Mouse (Mus musculus) midbrain, postnatal 0 days (tissue): ENCODE results near the gene Sema4c. TPM values are rescaled to one million over a fixed set of nuclear protein-coding genes. Genes with fewer than 3 reads are reported as not detected.

Experiments used
- ATAC-seq: fragments of 200-750 bp; cut with Nextera tagmentation; 2 replicates; pipeline ENCODE4 v1.8.0; 2017; ENCODE audit warnings: moderate number of reproducible peaks, mild to moderate bottlenecking, moderate TSS enrichment, moderate library complexity; ENCODE audit not compliant: low FRiP score
- DNase-seq: peaks from one replicate; pipeline ENCODE4 v3.0.0-alpha.2; 2015; ENCODE audit warnings: low spot score
- H3K27ac ChIP-seq: fragments of 300-500 bp; sonication (generic); 2 replicates; pipeline ENCODE4 v1.5.1; 2014; ENCODE audit warnings: low read depth, mild to moderate bottlenecking, low read length, mixed read lengths
- H3K27me3 ChIP-seq: fragments of 300-500 bp; sonication (generic); 2 replicates; pipeline ENCODE4 v1.6.1; 2014; ENCODE audit warnings: low read length, control low read depth, mixed read lengths; ENCODE audit not compliant: insufficient read depth
- H3K36me3 ChIP-seq: fragments of 300-500 bp; sonication (generic); 2 replicates; pipeline ENCODE4 v1.6.1; 2014; ENCODE audit warnings: low read length, control low read depth, mixed read lengths; ENCODE audit not compliant: insufficient read depth
- H3K4me1 ChIP-seq: fragments of 300-500 bp; sonication (generic); 2 replicates; pipeline ENCODE4 v1.6.1; 2014; ENCODE audit warnings: mild to moderate bottlenecking, control low read depth, antibody characterized with exemption, low read length, mixed read lengths; ENCODE audit not compliant: insufficient read depth
- H3K4me2 ChIP-seq: fragments of 300-500 bp; sonication (generic); 2 replicates; pipeline ENCODE4 v1.6.1; 2014; ENCODE audit warnings: low read depth, mild to moderate bottlenecking, low read length, mixed read lengths; ENCODE audit not compliant: poor library complexity, severe bottlenecking
- H3K4me3 ChIP-seq: fragments of 300-500 bp; sonication (generic); 2 replicates; pipeline ENCODE4 v1.5.1; 2014; ENCODE audit warnings: low read depth, mild to moderate bottlenecking, low read length, moderate library complexity
- H3K9ac ChIP-seq: fragments of 300-500 bp; sonication (generic); replicated peaks from 2 replicates; pipeline ENCODE4 v1.6.1; 2014; ENCODE audit warnings: mild to moderate bottlenecking, low read length, moderate library complexity, mixed read lengths; ENCODE audit not compliant: poor library complexity, severe bottlenecking
- H3K9me3 ChIP-seq: fragments of 300-500 bp; sonication (generic); 2 replicates; pipeline ENCODE4 v1.6.1; 2016; ENCODE audit warnings: low read length, control low read depth
- CTCF ChIP-seq: IDR thresholded peaks from 2 replicates; pipeline ENCODE4 v1.5.1; 2016; ENCODE audit warnings: antibody characterized with exemption, mild to moderate bottlenecking
- WGBS: fragments of 180-500 bp; shearing (Covaris S2); extraction: QIAGEN DNeasy Blood & Tissue Kit; methylation state at CpG from one replicate; pipeline ENCODE4 v1.1.7; 2014; 5-methylcytosine and 5-hydroxymethylcytosine counted together
- microRNA-seq: library from miRNA; unstranded; fragments of <30 nt; microRNA quantifications from one replicate; pipeline ENCODE4, GENCODE M21; 2016; ENCODE audit warnings: borderline number of aligned reads
- polyA plus RNA-seq: library from polyadenylated mRNA; unstranded; fragments of >200 nt; fragmentation: Nextera tagmentation; extraction: Ambion mirVana; gene quantifications from 2 replicates; pipeline ENCODE4 v1.2.1, GENCODE M21; 2015
- total RNA-seq: library from RNA; depleted of rRNA; stranded (reverse); fragments of >200 nt; gene quantifications from 2 replicates; pipeline ENCODE4 v1.2.3, GENCODE M21; 2014; rRNA removed

The Sema4c gene
- total and polyA plus RNA-seq, 2 experiments from 2014 or later, result 18.0 to 30.0 TPM

DNA sequence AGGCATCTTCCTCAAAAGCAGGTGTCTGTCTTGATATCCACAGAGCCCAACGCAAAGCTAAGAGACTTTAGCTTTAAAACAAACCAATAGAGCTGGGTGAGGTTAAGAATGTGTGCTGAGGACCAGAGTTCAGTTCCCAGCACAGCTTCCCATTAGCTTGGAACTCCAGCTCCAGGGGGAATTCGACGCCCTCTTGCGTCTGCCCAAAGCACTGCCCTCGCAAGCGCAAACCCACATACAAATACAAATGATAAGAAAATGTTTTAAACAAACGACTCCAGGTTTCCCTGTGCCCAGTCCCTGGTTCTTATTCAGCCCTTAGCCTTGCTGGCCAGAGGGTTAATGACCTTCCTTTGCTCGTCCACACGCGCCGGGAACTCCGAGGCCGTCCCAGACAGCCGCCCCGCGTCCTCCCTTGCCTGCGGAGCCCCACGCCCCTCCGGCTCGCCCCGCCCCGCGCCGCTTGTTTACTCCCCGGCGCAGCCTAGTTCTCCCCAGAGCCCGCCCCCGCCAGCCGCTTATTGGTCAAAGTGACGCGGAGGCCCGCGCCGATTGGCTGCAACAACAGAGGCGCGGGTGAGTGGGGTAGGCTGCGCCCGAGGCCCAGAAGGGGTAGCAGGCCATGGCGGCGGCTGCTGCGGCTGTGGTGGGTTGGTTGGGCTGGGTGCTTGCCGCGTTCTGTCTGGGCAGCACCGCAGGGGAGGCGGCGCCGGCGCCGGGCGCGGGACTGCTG lies 46.7 kb downstream of the Sema4c start, which contains the start of gene Cnnm3:
Gene Cnnm3, plus strand, starts transcription at position 579 of the 733 bp plus-strand sequence.
- Histone ChIP-seq H3K27me3 (no peaks in the 10 kb centered on the region), H3K9me3 (no peaks in the 10 kb centered on the region), H3K4me1 (peaks cover 15% of the 10 kb centered on the region), H3K9ac (peak within 1 kb of the TSS; percentile 76), H3K36me3 (peaks cover 8% of the 10 kb centered on the region; the same call in 1 of the 2 replicates), H3K4me3 (peak within 1 kb of the TSS; percentile 91), H3K27ac (peak within 1 kb of the TSS; percentile 93), H3K4me2 (peak within 1 kb of the TSS; percentile 82)
- TF ChIP-seq CTCF, result peak; percentile 62
- WGBS, result 1% methylated on average over 50 of the region's 51 CpGs
- DNase-seq (peak; percentile 98), ATAC-seq (peak; percentile 97)

DNA sequence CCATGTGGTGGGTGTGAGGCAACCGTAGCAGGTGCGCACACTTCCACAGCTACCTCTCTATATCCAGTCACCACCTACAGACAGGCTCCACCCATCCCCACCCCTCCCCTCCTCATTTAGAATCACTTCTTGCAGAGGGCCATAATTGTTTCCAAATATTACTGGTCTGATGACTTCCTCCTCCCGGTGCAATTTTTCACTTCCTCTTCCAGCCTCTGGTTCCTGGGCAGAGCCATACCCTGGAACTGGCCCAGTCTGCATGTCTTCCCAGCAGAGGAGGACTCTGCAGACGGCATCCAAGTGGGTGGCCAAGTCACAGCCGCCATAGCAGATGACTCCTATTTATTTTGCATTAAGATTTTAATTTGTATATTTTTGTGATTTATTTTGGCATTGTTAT lies 49.9 kb downstream of the Sema4c start:
- Histone ChIP-seq H3K27ac (no peak overlapping the region), H3K4me2 (no peak overlapping the region), H3K4me1 (no peaks in the 10 kb centered on the region), H3K9me3 (no peaks in the 10 kb centered on the region), H3K9ac (no peak overlapping the region), H3K36me3 (peaks cover 14% of the 10 kb centered on the region; the same call in 1 of the 2 replicates), H3K27me3 (no peaks in the 10 kb centered on the region), H3K4me3 (no peak overlapping the region)
- no peak for DNase-seq
- WGBS, result 87% methylated on average over 5 of the region's 5 CpGs
- no peak for ATAC-seq
- TF ChIP-seq CTCF, result no peak

DNA sequence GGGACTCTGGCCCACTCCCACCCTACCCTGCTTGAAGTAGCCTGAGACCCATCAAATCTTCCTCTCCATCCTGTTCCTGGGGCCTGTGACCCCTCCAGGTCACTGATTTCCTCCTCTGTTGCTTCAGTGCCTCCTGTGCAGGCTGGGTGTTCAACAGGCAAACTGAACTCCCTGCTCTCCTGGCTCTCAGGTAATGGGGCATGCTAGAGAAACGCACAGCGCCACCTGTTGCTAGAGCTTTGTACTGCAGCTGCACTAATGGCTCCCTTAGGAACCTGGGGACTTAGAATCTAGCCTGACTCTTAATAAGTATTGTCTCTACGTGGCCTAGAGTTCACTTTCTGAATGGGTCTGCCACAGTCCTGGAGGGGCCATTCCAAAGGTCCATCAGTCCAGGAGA lies 56.9 kb downstream of the Sema4c start:
- DNase-seq (peak; percentile 81), ATAC-seq (peak; percentile 59; the same call in 1 of the 2 replicates)
- 4% methylated on average over 3 of the region's 3 CpGs for WGBS
- Histone ChIP-seq H3K4me2 (no peak overlapping the region), H3K9me3 (no peaks in the 10 kb centered on the region), H3K4me3 (no peak overlapping the region), H3K36me3 (peaks cover 30% of the 10 kb centered on the region), H3K9ac (no peak overlapping the region), H3K27me3 (no peaks in the 10 kb centered on the region), H3K4me1 (no peaks in the 10 kb centered on the region), H3K27ac (no peak overlapping the region)
- peak; percentile 92 for TF ChIP-seq CTCF

Small RNA genes lying within 50 kb of the gene (microRNA-seq; reads per million reads assigned to microRNA genes)
- not detected for gene Gm47280

Other genes starting within 250 kb of the Sema4c start
- 62.3 and 67.5 TPM in 2 replicates for gene Kansl3, start 189.2 kb downstream of the Sema4c start, total RNA-seq
- gene Kansl3, start 189.2 kb downstream of the Sema4c start, polyA plus RNA-seq, result 31.4 and 35.6 TPM in 2 replicates
- gene Fer1l5, start 186.1 kb downstream of the Sema4c start, total RNA-seq, result not detected in 2 replicates
- gene Fer1l5, start 186.1 kb downstream of the Sema4c start, polyA plus RNA-seq, result 1.0 and 1.3 TPM in 2 replicates
- gene Lman2l, start 113.1 kb downstream of the Sema4c start, total RNA-seq, result 25.9 and 26.4 TPM in 2 replicates
- 40.0 and 40.7 TPM in 2 replicates for gene Lman2l, start 113.1 kb downstream of the Sema4c start, polyA plus RNA-seq
- 15.6 and 16.8 TPM in 2 replicates for gene Cnnm4, start 86.7 kb downstream of the Sema4c start, total RNA-seq
- gene Cnnm4, start 86.7 kb downstream of the Sema4c start, polyA plus RNA-seq, result 10.6 and 11.0 TPM in 2 replicates
- gene Cnnm3, start 46.5 kb downstream of the Sema4c start, total RNA-seq, result 32.9 and 40.8 TPM in 2 replicates
- gene Cnnm3, start 46.5 kb downstream of the Sema4c start, polyA plus RNA-seq, result 4.3 and 5.2 TPM in 2 replicates
- 9.8 and 11.6 TPM in 2 replicates for gene Ankrd23, start 21.5 kb downstream of the Sema4c start, total RNA-seq
- gene Ankrd23, start 21.5 kb downstream of the Sema4c start, polyA plus RNA-seq, result 12.8 and 14.8 TPM in 2 replicates
- gene Gm42417, start 18.9 kb downstream of the Sema4c start, total RNA-seq, result not detected in 2 replicates
- gene Gm42417, start 18.9 kb downstream of the Sema4c start, polyA plus RNA-seq, result 0.42 and 0.65 TPM in 2 replicates
- 27.9 and 30.4 TPM in 2 replicates for gene Ankrd39, start 10.9 kb downstream of the Sema4c start, total RNA-seq
- 34.3 and 40.9 TPM in 2 replicates for gene Ankrd39, start 10.9 kb downstream of the Sema4c start, polyA plus RNA-seq
- not detected in 2 replicates for gene Fam178b, start 124.8 kb upstream of the Sema4c start, total RNA-seq
- 0.20 and 0.32 TPM in 2 replicates for gene Fam178b, start 124.8 kb upstream of the Sema4c start, polyA plus RNA-seq
- gene Cox5b, start 133.1 kb upstream of the Sema4c start, total RNA-seq, result 346 and 362 TPM in 2 replicates
- 835 and 901 TPM in 2 replicates for gene Cox5b, start 133.1 kb upstream of the Sema4c start, polyA plus RNA-seq
- gene 4933424G06Rik, start 151.8 kb upstream of the Sema4c start, total RNA-seq, result not detected in 2 replicates
- 0.81 and 2.1 TPM in 2 replicates for gene 4933424G06Rik, start 151.8 kb upstream of the Sema4c start, polyA plus RNA-seq
- gene Actr1b, start 156.1 kb upstream of the Sema4c start, total RNA-seq, result 139 TPM in 2 replicates
- 113 and 120 TPM in 2 replicates for gene Actr1b, start 156.1 kb upstream of the Sema4c start, polyA plus RNA-seq
- 2.2 and 3.3 TPM in 2 replicates for gene Zap70, start 203.4 kb upstream of the Sema4c start, total RNA-seq
- 2.4 and 2.6 TPM in 2 replicates for gene Zap70, start 203.4 kb upstream of the Sema4c start, polyA plus RNA-seq